Mouse (Mus musculus): ENCODE results near the gene Heatr5b. TPM values are rescaled to one million over a fixed set of nuclear protein-coding genes. Genes with fewer than 3 reads are reported as not detected.
"Not testable (repeated sequence)": the region's sequence is repeated elsewhere in the genome, so short reads cannot be mapped to it uniquely, and the experiment has no call there.

Gene Heatr5b
- total and polyA plus RNA-seq, 2 experiments from 2014 or later: 11.5 to 52.0 TPM

DNA sequence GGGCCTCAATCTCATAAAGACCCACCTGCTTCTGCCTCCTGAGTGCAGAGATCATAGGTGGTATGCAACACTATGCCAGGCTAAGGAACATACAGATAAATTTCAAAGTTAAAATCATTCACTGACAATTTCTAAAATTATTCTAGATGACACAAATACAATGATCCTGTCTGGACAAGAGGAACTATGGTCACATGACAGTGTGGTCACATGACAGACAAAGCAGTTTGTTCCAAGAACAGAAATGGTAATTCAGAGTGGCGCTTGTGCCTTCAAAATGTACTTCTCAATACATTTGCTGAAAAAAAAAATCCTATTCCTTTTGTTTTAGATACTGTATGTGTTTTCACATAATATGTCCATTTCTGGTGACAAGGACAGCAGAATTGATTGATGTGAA is 37.9 kb downstream of the Heatr5b start:
- Histone ChIP-seq H3K4me3 (ENCODE audit: low read depth, low read length) (no peak overlapping the region), H3K4me1 (ENCODE audit: insufficient read depth, low read length) (no peaks in the 10 kb centered on the region), H3K9me3 (ENCODE audit: low read length) (no peaks in the 10 kb centered on the region), H3K27ac (ENCODE audit: low read depth, low read length) (no peak overlapping the region), H3K36me3 (ENCODE audit: insufficient read depth, low read length) (peaks cover 64% of the 10 kb centered on the region), H3K27me3 (ENCODE audit: insufficient read depth, low read length) (no peaks in the 10 kb centered on the region), H3K4me2 (ENCODE audit: low read depth, low read length, poor library complexity, severe bottlenecking) (no peak overlapping the region), H3K9ac (replicated peaks; ENCODE audit: low read length, poor library complexity, severe bottlenecking) (no peak overlapping the region)
- ATAC-seq (ENCODE audit: low FRiP score) (no peak), DNase-seq (ENCODE audit: low spot score) (no peak)
- 95% methylated on average over 1 of the region's 1 CpGs for WGBS
- no peak for TF ChIP-seq CTCF (IDR thresholded peaks at IDR 0.05)

DNA sequence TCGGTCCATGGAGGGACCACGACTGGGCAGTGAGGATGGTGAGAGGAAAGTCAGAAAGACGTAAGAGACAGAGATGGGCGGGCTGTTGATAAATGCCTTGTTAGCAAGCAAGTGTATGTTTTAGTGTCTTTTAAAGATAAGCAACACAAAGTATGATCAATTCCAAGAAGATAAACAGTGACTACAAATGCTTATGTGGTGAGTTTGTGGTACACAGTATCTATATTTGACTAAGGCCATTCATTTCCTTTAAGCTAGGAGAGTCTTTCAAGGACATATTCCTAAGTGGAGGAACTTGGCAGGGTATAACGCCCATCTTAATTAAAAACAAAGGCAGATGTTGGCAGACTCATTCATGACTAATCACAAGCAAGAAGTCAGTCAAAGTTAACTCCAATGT is 40.8 kb downstream of the Heatr5b start:
- no peaks in the 10 kb centered on the region for H3K9me3 ChIP-seq (ENCODE audit: low read length)
- no peak for ATAC-seq (ENCODE audit: low FRiP score)
- 92% methylated on average over 5 of the region's 5 CpGs for WGBS
- H3K4me1 ChIP-seq (ENCODE audit: insufficient read depth, low read length): no peaks in the 10 kb centered on the region
- TF ChIP-seq CTCF (IDR thresholded peaks at IDR 0.05): no peak
- H3K9ac ChIP-seq (replicated peaks; ENCODE audit: low read length, poor library complexity, severe bottlenecking): no peak overlapping the region
- H3K36me3 ChIP-seq (ENCODE audit: insufficient read depth, low read length): peaks cover 56% of the 10 kb centered on the region
- no peaks in the 10 kb centered on the region for H3K27me3 ChIP-seq (ENCODE audit: insufficient read depth, low read length)
- no peak overlapping the region for H3K4me2 ChIP-seq (ENCODE audit: low read depth, low read length, poor library complexity, severe bottlenecking)
- no peak overlapping the region for H3K27ac ChIP-seq (ENCODE audit: low read depth, low read length)
- H3K4me3 ChIP-seq (ENCODE audit: low read depth, low read length): no peak overlapping the region
- DNase-seq (ENCODE audit: low spot score): no peak

GRCm38 (mm10) chr17:78792122-78792521 is 43.0 kb downstream of the Heatr5b start:
- Histone ChIP-seq H3K9ac (replicated peaks; ENCODE audit: low read length, poor library complexity, severe bottlenecking) (no peak overlapping the region), H3K4me3 (ENCODE audit: low read depth, low read length) (no peak overlapping the region), H3K4me1 (ENCODE audit: insufficient read depth, low read length) (no peaks in the 10 kb centered on the region), H3K27ac (ENCODE audit: low read depth, low read length) (no peak overlapping the region), H3K4me2 (ENCODE audit: low read depth, low read length, poor library complexity, severe bottlenecking) (no peak overlapping the region), H3K27me3 (ENCODE audit: insufficient read depth, low read length) (no peaks in the 10 kb centered on the region), H3K36me3 (ENCODE audit: insufficient read depth, low read length) (peaks cover 46% of the 10 kb centered on the region), H3K9me3 (ENCODE audit: low read length) (no peaks in the 10 kb centered on the region)
- ATAC-seq (ENCODE audit: low FRiP score): no peak
- WGBS: 91% methylated on average over 3 of the region's 3 CpGs
- TF ChIP-seq CTCF (IDR thresholded peaks at IDR 0.05): no peak
- DNase-seq (ENCODE audit: low spot score): no peak

- DNase-seq (ENCODE audit: low spot score): no peak
- TF ChIP-seq CTCF (IDR thresholded peaks at IDR 0.05): no peak
- no peak overlapping the region for H3K4me2 ChIP-seq (ENCODE audit: low read depth, low read length, poor library complexity, severe bottlenecking)
These were observed 43.5 kb downstream of the Heatr5b start for GRCm38 (mm10) chr17:78791690-78792070.

DNA sequence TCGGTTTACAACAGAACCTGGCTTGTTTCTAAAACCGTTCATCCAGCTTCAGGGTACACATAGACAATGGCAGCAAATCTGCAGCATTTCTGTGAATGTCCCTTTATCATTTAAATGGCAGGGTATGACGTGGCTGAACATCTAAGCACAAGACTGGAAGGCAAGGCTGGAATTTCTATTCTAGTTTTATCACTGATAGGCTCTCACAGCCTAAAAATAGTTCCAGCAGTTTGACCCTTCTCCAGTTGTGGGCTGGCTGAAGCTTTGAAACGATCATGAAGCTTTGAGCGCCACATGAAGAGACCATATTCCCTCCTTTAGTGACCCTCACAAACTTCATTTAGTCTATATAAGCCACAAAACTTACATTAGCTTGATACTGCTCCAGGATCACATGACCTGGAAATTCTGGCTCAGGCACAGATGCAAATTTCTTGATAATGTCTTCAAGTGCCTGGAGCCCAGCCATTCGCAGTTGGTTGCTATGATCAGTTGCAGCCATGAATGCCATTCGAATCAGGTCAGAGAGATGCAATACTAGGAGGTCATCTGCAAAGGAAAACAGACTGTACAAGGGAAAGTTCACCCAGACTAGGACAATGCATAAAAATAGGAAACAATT is 44.0 kb downstream of the Heatr5b start:
- no peaks in the 10 kb centered on the region for H3K9me3 ChIP-seq (ENCODE audit: low read length)
- H3K36me3 ChIP-seq (ENCODE audit: insufficient read depth, low read length): peaks cover 36% of the 10 kb centered on the region
- H3K4me2 ChIP-seq (ENCODE audit: low read depth, low read length, poor library complexity, severe bottlenecking): no peak overlapping the region
- WGBS: 73% methylated on average over 7 of the region's 7 CpGs
- H3K27ac ChIP-seq (ENCODE audit: low read depth, low read length): no peak overlapping the region
- H3K4me3 ChIP-seq (ENCODE audit: low read depth, low read length): no peak overlapping the region
- no peaks in the 10 kb centered on the region for H3K4me1 ChIP-seq (ENCODE audit: insufficient read depth, low read length)
- TF ChIP-seq CTCF (IDR thresholded peaks at IDR 0.05): no peak
- H3K9ac ChIP-seq (replicated peaks; ENCODE audit: low read length, poor library complexity, severe bottlenecking): no peak overlapping the region
- ATAC-seq (ENCODE audit: low FRiP score) (no peak), DNase-seq (ENCODE audit: low spot score) (no peak)
- H3K27me3 ChIP-seq (ENCODE audit: insufficient read depth, low read length): no peaks in the 10 kb centered on the region

More at GRCm38 (mm10) chr17:78791690-78792070, 43.5 kb downstream of the Heatr5b start:
- no peak overlapping the region for H3K27ac ChIP-seq (ENCODE audit: low read depth, low read length)
- H3K9ac ChIP-seq (replicated peaks; ENCODE audit: low read length, poor library complexity, severe bottlenecking): no peak overlapping the region
- 92% methylated on average over 3 of the region's 3 CpGs for WGBS
- ATAC-seq (ENCODE audit: low FRiP score): no peak
- no peaks in the 10 kb centered on the region for H3K9me3 ChIP-seq (ENCODE audit: low read length)
- H3K4me1 ChIP-seq (ENCODE audit: insufficient read depth, low read length): no peaks in the 10 kb centered on the region
- no peak overlapping the region for H3K4me3 ChIP-seq (ENCODE audit: low read depth, low read length)
- peaks cover 41% of the 10 kb centered on the region for H3K36me3 ChIP-seq (ENCODE audit: insufficient read depth, low read length)
- H3K27me3 ChIP-seq (ENCODE audit: insufficient read depth, low read length): no peaks in the 10 kb centered on the region

- H3K4me2 ChIP-seq (ENCODE audit: low read depth, low read length, poor library complexity, severe bottlenecking); H3K4me1 ChIP-seq (ENCODE audit: insufficient read depth, low read length); ATAC-seq (ENCODE audit: low FRiP score); H3K9me3 ChIP-seq (ENCODE audit: low read length); DNase-seq (ENCODE audit: low spot score); H3K27ac ChIP-seq (ENCODE audit: low read depth, low read length); H3K27me3 ChIP-seq (ENCODE audit: insufficient read depth, low read length); H3K9ac ChIP-seq (replicated peaks; ENCODE audit: low read length, poor library complexity, severe bottlenecking); H3K4me3 ChIP-seq (ENCODE audit: low read depth, low read length): not testable (repeated sequence)
- 0 out of 2 replicates have a peak, but pooled peaks have one; percentile 18 for TF ChIP-seq CTCF (IDR thresholded peaks at IDR 0.05)
- WGBS: 79% methylated on average over 3 of the region's 3 CpGs
- peaks cover 27% of the 10 kb centered on the region for H3K36me3 ChIP-seq (ENCODE audit: insufficient read depth, low read length)
These were observed 46.9 kb downstream of the Heatr5b start for GRCm38 (mm10) chr17:78788273-78788672.

Data from midbrain, postnatal 0 days (tissue).